Mouse (Mus musculus): ENCODE measurements around the gene Hoxb13. TPM values are rescaled to one million over a fixed set of nuclear protein-coding genes. Genes with fewer than 3 reads are reported as not detected.

Gene Hoxb13
- polyA plus RNA-seq, 1 experiment from 2014 or later, result 1.4 TPM

- ChIA-PET CTCF (no interaction called here), POLR2A (interaction anchor here (0.7 kb wide), 1 partner anchor 957 kb away, joined by 5 read pairs; no protein-coding TSS in a partner anchor)
- no peak for ATAC-seq
- TF ChIP-seq CTCF (IDR thresholded peaks at IDR 0.05), result no peak
- in situ Hi-C loops (cut with MboI; ENCODE audit: low pct_unique_long_range_greater_than_20kb), result no loop called here
- peaks cover 14% of the 10 kb centered on the region for H3K27me3 ChIP-seq
- no peak for DNase-seq (ENCODE audit: low read depth, low spot score)
Observed at GRCm38 (mm10) chr11:96173288-96173840, 20.8 kb upstream of the Hoxb13 start.

- ATAC-seq (no peak), DNase-seq (ENCODE audit: low read depth, low spot score) (no peak)
- H3K27me3 ChIP-seq, result peaks cover 18% of the 10 kb centered on the region
- ChIA-PET CTCF (no interaction called here), POLR2A (no interaction called here)
- in situ Hi-C loops (cut with MboI; ENCODE audit: low pct_unique_long_range_greater_than_20kb), result no loop called here
- TF ChIP-seq CTCF (IDR thresholded peaks at IDR 0.05), result no peak
Observed at GRCm38 (mm10) chr11:96174881-96175280, 19.2 kb upstream of the Hoxb13 start.

GRCm38 (mm10) chr11:96175511-96175910, 18.6 kb upstream of the Hoxb13 start:
- DNase-seq (ENCODE audit: low read depth, low spot score), result no peak
- in situ Hi-C loops (cut with MboI; ENCODE audit: low pct_unique_long_range_greater_than_20kb), result no loop called here
- POLR2A ChIA-PET, result no interaction called here
- no peak for TF ChIP-seq CTCF (IDR thresholded peaks at IDR 0.05)
- ATAC-seq, result no peak
- H3K27me3 ChIP-seq, result peaks cover 22% of the 10 kb centered on the region
- CTCF ChIA-PET, result no interaction called here

GRCm38 (mm10) chr11:96175951-96176530, 18.1 kb upstream of the Hoxb13 start:
- in situ Hi-C loops (cut with MboI; ENCODE audit: low pct_unique_long_range_greater_than_20kb), result no loop called here
- ATAC-seq (no peak), DNase-seq (ENCODE audit: low read depth, low spot score) (no peak)
- no peak for TF ChIP-seq CTCF (IDR thresholded peaks at IDR 0.05)
- peaks cover 22% of the 10 kb centered on the region for H3K27me3 ChIP-seq
- ChIA-PET CTCF (no interaction called here), POLR2A (no interaction called here)

GRCm38 (mm10) chr11:96176841-96177240, 17.3 kb upstream of the Hoxb13 start:
- CTCF ChIA-PET, result no interaction called here
- DNase-seq (ENCODE audit: low read depth, low spot score) (no peak), ATAC-seq (no peak)
- peaks cover 22% of the 10 kb centered on the region for H3K27me3 ChIP-seq
- in situ Hi-C loops (cut with MboI; ENCODE audit: low pct_unique_long_range_greater_than_20kb), result no loop called here
- TF ChIP-seq CTCF (IDR thresholded peaks at IDR 0.05), result no peak
- POLR2A ChIA-PET, result no interaction called here

- TF ChIP-seq CTCF (IDR thresholded peaks at IDR 0.05), result no peak
- DNase-seq (ENCODE audit: low read depth, low spot score), result no peak
- CTCF ChIA-PET, result no interaction called here
- POLR2A ChIA-PET, result interaction anchor here (0.7 kb wide), 1 partner anchor 9 kb away, joined by 3 read pairs; no protein-coding TSS in a partner anchor
- in situ Hi-C loops (cut with MboI; ENCODE audit: low pct_unique_long_range_greater_than_20kb), result no loop called here
- H3K27me3 ChIP-seq, result peaks cover 22% of the 10 kb centered on the region
- no peak for ATAC-seq
Observed at GRCm38 (mm10) chr11:96177546-96178174, 16.5 kb upstream of the Hoxb13 start.

- no peak for TF ChIP-seq CTCF (IDR thresholded peaks at IDR 0.05)
- DNase-seq (ENCODE audit: low read depth, low spot score) (no peak), ATAC-seq (no peak)
- POLR2A ChIA-PET, result interaction anchor here (0.7 kb wide), 1 partner anchor 10 kb away, joined by 3 read pairs; no protein-coding TSS in a partner anchor
- H3K27me3 ChIP-seq, result peaks cover 16% of the 10 kb centered on the region
- CTCF ChIA-PET, result no interaction called here
- in situ Hi-C loops (cut with MboI; ENCODE audit: low pct_unique_long_range_greater_than_20kb), result no loop called here
Observed at GRCm38 (mm10) chr11:96178356-96178755, 15.8 kb upstream of the Hoxb13 start.

GRCm38 (mm10) chr11:96178911-96179503, 15.1 kb upstream of the Hoxb13 start:
- no peak for ATAC-seq
- ChIA-PET POLR2A (interaction anchor here (0.7 kb wide), 1 partner anchor 20 kb away, joined by 4 read pairs; no protein-coding TSS in a partner anchor), CTCF (no interaction called here)
- in situ Hi-C loops (cut with MboI; ENCODE audit: low pct_unique_long_range_greater_than_20kb), result no loop called here
- TF ChIP-seq CTCF (IDR thresholded peaks at IDR 0.05), result no peak
- DNase-seq (ENCODE audit: low read depth, low spot score), result no peak
- H3K27me3 ChIP-seq, result peaks cover 14% of the 10 kb centered on the region

- peak; percentile 15 for DNase-seq (ENCODE audit: low read depth, low spot score)
- ATAC-seq, result no peak
- POLR2A ChIA-PET, result interaction anchor here (0.9 kb wide), 1 partner anchor 13 kb away, joined by 3 read pairs; the partner anchor contains the start of gene Hoxb13
- no peak for TF ChIP-seq CTCF (IDR thresholded peaks at IDR 0.05)
- H3K27me3 ChIP-seq, result peaks cover 14% of the 10 kb centered on the region
- in situ Hi-C loops (cut with MboI; ENCODE audit: low pct_unique_long_range_greater_than_20kb), result no loop called here
- CTCF ChIA-PET, result interaction anchor here (0.7 kb wide), 1 partner anchor 13 kb away, joined by 3 read pairs; no protein-coding TSS in a partner anchor
Observed at GRCm38 (mm10) chr11:96181061-96181460, 13.1 kb upstream of the Hoxb13 start.

- CTCF ChIA-PET, result no interaction called here
- no peak for ATAC-seq
- TF ChIP-seq CTCF (IDR thresholded peaks at IDR 0.05), result no peak
- POLR2A ChIA-PET, result interaction anchor here (0.6 to 0.7 kb wide), 2 partner anchors 30 to 1179 kb away, joined by 5 to 7 read pairs; no protein-coding TSS in a partner anchor
- in situ Hi-C loops (cut with MboI; ENCODE audit: low pct_unique_long_range_greater_than_20kb), result no loop called here
- peaks cover 17% of the 10 kb centered on the region for H3K27me3 ChIP-seq
- DNase-seq (ENCODE audit: low read depth, low spot score), result no peak
Observed at GRCm38 (mm10) chr11:96184233-96184632, 9.9 kb upstream of the Hoxb13 start.

- no peak for TF ChIP-seq CTCF (IDR thresholded peaks at IDR 0.05)
- H3K27me3 ChIP-seq, result peaks cover 15% of the 10 kb centered on the region
- CTCF ChIA-PET, result interaction anchor here (1.1 kb wide), 1 partner anchor 18 kb away, joined by 3 read pairs; no protein-coding TSS in a partner anchor
- ATAC-seq (no peak), DNase-seq (ENCODE audit: low read depth, low spot score) (no peak)
- POLR2A ChIA-PET, result no interaction called here
- in situ Hi-C loops (cut with MboI; ENCODE audit: low pct_unique_long_range_greater_than_20kb), result no loop called here
Observed at GRCm38 (mm10) chr11:96187321-96187720, 6.8 kb upstream of the Hoxb13 start.
